Mouse (Mus musculus) midbrain, embryonic 16.5 days (tissue): ENCODE results near the gene Ano9. TPM values are rescaled to one million over a fixed set of nuclear protein-coding genes. Genes with fewer than 3 reads are reported as not detected.

ENCODE experiments used
- ATAC-seq: fragments of 200-750 bp; cut with Nextera tagmentation; 2 replicates; pipeline ENCODE4 v1.8.0; 2017; ENCODE audit warnings: moderate TSS enrichment
- H3K27ac ChIP-seq: fragments of 300-500 bp; sonication (generic); 2 replicates; pipeline ENCODE4 v1.5.1; 2014; ENCODE audit warnings: mild to moderate bottlenecking, low read length, mixed read lengths
- H3K27me3 ChIP-seq: fragments of 300-500 bp; sonication (generic); 2 replicates; pipeline ENCODE4 v1.6.1; 2014; ENCODE audit warnings: low read depth, low read length, mixed read lengths; ENCODE audit not compliant: control insufficient read depth, insufficient read depth
- H3K36me3 ChIP-seq: fragments of 300-500 bp; sonication (generic); 2 replicates; pipeline ENCODE4 v1.6.1; 2014; ENCODE audit warnings: mild to moderate bottlenecking, low read length, moderate library complexity, mixed read lengths; ENCODE audit not compliant: control insufficient read depth, insufficient read depth
- H3K4me1 ChIP-seq: fragments of 300-500 bp; sonication (generic); 2 replicates; pipeline ENCODE4 v1.6.1; 2014; ENCODE audit warnings: mild to moderate bottlenecking, low read length, mixed read lengths; ENCODE audit not compliant: control insufficient read depth, insufficient read depth
- H3K4me2 ChIP-seq: fragments of 300-500 bp; sonication (generic); 2 replicates; pipeline ENCODE4 v1.6.1; 2014; ENCODE audit warnings: mild to moderate bottlenecking, low read length, mixed read lengths
- H3K4me3 ChIP-seq: fragments of 300-500 bp; sonication (generic); 2 replicates; pipeline ENCODE4 v1.5.1; 2014; ENCODE audit warnings: low read depth, mild to moderate bottlenecking, low read length, moderate library complexity, mixed read lengths
- H3K9ac ChIP-seq: fragments of 300-500 bp; sonication (generic); 2 replicates; pipeline ENCODE4 v1.6.1; 2014; ENCODE audit warnings: low read depth, low read length, mixed read lengths
- H3K9me3 ChIP-seq: fragments of 300-500 bp; sonication (generic); replicated peaks from 2 replicates; pipeline ENCODE4 v1.6.1; 2014; ENCODE audit warnings: mild to moderate bottlenecking, low read length, mixed read lengths; ENCODE audit not compliant: control insufficient read depth, poor library complexity, severe bottlenecking
- WGBS: fragments of 180-500 bp; shearing (Covaris S2); extraction: QIAGEN DNeasy Blood & Tissue Kit; methylation state at CpG from one replicate; pipeline ENCODE4 v1.1.7; 2014; 5-methylcytosine and 5-hydroxymethylcytosine counted together
- polyA plus RNA-seq: library from polyadenylated mRNA; unstranded; fragments of >200 nt; fragmentation: Nextera tagmentation; extraction: Ambion mirVana; gene quantifications from 2 replicates; pipeline ENCODE4 v1.2.1, GENCODE M21; 2015

Gene Ano9
- 0.28 and 0.42 TPM in 2 replicates for polyA plus RNA-seq

GRCm38 (mm10) chr7:141117636-141118035 lies at the start of gene Ano9:
Gene Ano9, minus strand, starts transcription at chr7:141117806.
- H3K9me3 ChIP-seq, result no peaks in the 10 kb centered on the region
- H3K9ac ChIP-seq, result no peak within 1 kb of the TSS
- WGBS, result 18% methylated on average over 9 of the region's 9 CpGs
- H3K4me1 ChIP-seq, result no peaks in the 10 kb centered on the region
- no peak for ATAC-seq
- no peak within 1 kb of the TSS for H3K27ac ChIP-seq
- H3K36me3 ChIP-seq, result no peaks in the 10 kb centered on the region
- no peaks in the 10 kb centered on the region for H3K27me3 ChIP-seq
- no peak within 1 kb of the TSS for H3K4me3 ChIP-seq
- no peak within 1 kb of the TSS for H3K4me2 ChIP-seq

- no peaks in the 10 kb centered on the region for H3K27me3 ChIP-seq
- peaks cover 5% of the 10 kb centered on the region for H3K4me1 ChIP-seq
- H3K9me3 ChIP-seq, result no peaks in the 10 kb centered on the region
- H3K4me3 ChIP-seq, result no peak overlapping the region
- H3K4me2 ChIP-seq, result no peak overlapping the region
- no peak overlapping the region for H3K9ac ChIP-seq
- no peak for ATAC-seq
- 0 out of 2 replicates have a peak, but pooled peaks cover 7% of the 10 kb centered on the region for H3K36me3 ChIP-seq
- WGBS, result 88% methylated on average over 6 of the region's 6 CpGs
- no peak overlapping the region for H3K27ac ChIP-seq
Measured at GRCm38 (mm10) chr7:141164850-141165249, 47.2 kb upstream of the Ano9 start.

- Histone ChIP-seq H3K4me2 (no peak overlapping the region), H3K36me3 (0 out of 2 replicates have a peak, but pooled peaks cover 7% of the 10 kb centered on the region), H3K9ac (no peak overlapping the region), H3K27ac (no peak overlapping the region), H3K9me3 (no peaks in the 10 kb centered on the region), H3K27me3 (no peaks in the 10 kb centered on the region), H3K4me1 (peaks cover 5% of the 10 kb centered on the region), H3K4me3 (no peak overlapping the region)
- 95% methylated on average over 7 of the region's 7 CpGs for WGBS
- no peak for ATAC-seq
Measured at GRCm38 (mm10) chr7:141164397-141164796, 46.8 kb upstream of the Ano9 start.

- H3K9ac ChIP-seq, result no peak overlapping the region
- no peak overlapping the region for H3K4me3 ChIP-seq
- 87% methylated on average over 9 of the region's 9 CpGs for WGBS
- H3K27me3 ChIP-seq, result no peaks in the 10 kb centered on the region
- no peak overlapping the region for H3K27ac ChIP-seq
- no peaks in the 10 kb centered on the region for H3K4me1 ChIP-seq
- H3K9me3 ChIP-seq, result no peaks in the 10 kb centered on the region
- ATAC-seq, result no peak
- H3K4me2 ChIP-seq, result no peak overlapping the region
- H3K36me3 ChIP-seq, result peaks cover 31% of the 10 kb centered on the region
Measured at GRCm38 (mm10) chr7:141155362-141155761, 37.8 kb upstream of the Ano9 start.

- Histone ChIP-seq H3K27me3 (no peaks in the 10 kb centered on the region), H3K4me2 (no peak overlapping the region), H3K27ac (no peak overlapping the region), H3K9ac (no peak overlapping the region), H3K36me3 (peaks cover 20% of the 10 kb centered on the region), H3K4me1 (no peaks in the 10 kb centered on the region), H3K9me3 (no peaks in the 10 kb centered on the region), H3K4me3 (no peak overlapping the region)
- 86% methylated on average over 4 of the region's 4 CpGs for WGBS
- no peak for ATAC-seq
Measured at GRCm38 (mm10) chr7:141148639-141149038, 31.0 kb upstream of the Ano9 start.

GRCm38 (mm10) chr7:141147044-141147443 lies 29.4 kb upstream of the Ano9 start:
- Histone ChIP-seq H3K9ac (no peak overlapping the region), H3K27me3 (no peaks in the 10 kb centered on the region), H3K4me1 (no peaks in the 10 kb centered on the region), H3K36me3 (peaks cover 14% of the 10 kb centered on the region), H3K27ac (no peak overlapping the region), H3K4me3 (no peak overlapping the region), H3K9me3 (no peaks in the 10 kb centered on the region), H3K4me2 (no peak overlapping the region)
- WGBS, result 71% methylated on average over 6 of the region's 6 CpGs
- no peak for ATAC-seq

- no peak for ATAC-seq
- WGBS, result 98% methylated on average over 12 of the region's 12 CpGs
- Histone ChIP-seq H3K4me1 (no peaks in the 10 kb centered on the region), H3K9ac (no peak overlapping the region), H3K9me3 (no peaks in the 10 kb centered on the region), H3K4me2 (no peak overlapping the region), H3K27me3 (no peaks in the 10 kb centered on the region), H3K27ac (no peak overlapping the region), H3K4me3 (no peak overlapping the region), H3K36me3 (peaks cover 7% of the 10 kb centered on the region)
Measured at GRCm38 (mm10) chr7:141146043-141146595, 28.5 kb upstream of the Ano9 start.

- H3K36me3 ChIP-seq, result peaks cover 1% of the 10 kb centered on the region
- ATAC-seq, result no peak
- H3K4me1 ChIP-seq, result no peaks in the 10 kb centered on the region
- no peak overlapping the region for H3K4me3 ChIP-seq
- no peaks in the 10 kb centered on the region for H3K27me3 ChIP-seq
- H3K4me2 ChIP-seq, result no peak overlapping the region
- no peak overlapping the region for H3K9ac ChIP-seq
- no peaks in the 10 kb centered on the region for H3K9me3 ChIP-seq
- H3K27ac ChIP-seq, result no peak overlapping the region
- 67% methylated on average over 1 of the region's 1 CpGs for WGBS
Measured at GRCm38 (mm10) chr7:141145403-141145802, 27.8 kb upstream of the Ano9 start.

- Histone ChIP-seq H3K36me3 (no peaks in the 10 kb centered on the region; the same call in none of the 2 replicates), H3K9me3 (no peaks in the 10 kb centered on the region), H3K27me3 (no peaks in the 10 kb centered on the region), H3K27ac (no peak overlapping the region), H3K4me3 (no peak overlapping the region), H3K4me1 (no peaks in the 10 kb centered on the region), H3K4me2 (no peak overlapping the region), H3K9ac (no peak overlapping the region)
- no peak for ATAC-seq
- WGBS, result 94% methylated on average over 3 of the region's 3 CpGs
Measured at GRCm38 (mm10) chr7:141144650-141145049, 27.0 kb upstream of the Ano9 start.
